9 mouse cellular contexts compared by ENCODE assay signal in the genomic region with DNA sequence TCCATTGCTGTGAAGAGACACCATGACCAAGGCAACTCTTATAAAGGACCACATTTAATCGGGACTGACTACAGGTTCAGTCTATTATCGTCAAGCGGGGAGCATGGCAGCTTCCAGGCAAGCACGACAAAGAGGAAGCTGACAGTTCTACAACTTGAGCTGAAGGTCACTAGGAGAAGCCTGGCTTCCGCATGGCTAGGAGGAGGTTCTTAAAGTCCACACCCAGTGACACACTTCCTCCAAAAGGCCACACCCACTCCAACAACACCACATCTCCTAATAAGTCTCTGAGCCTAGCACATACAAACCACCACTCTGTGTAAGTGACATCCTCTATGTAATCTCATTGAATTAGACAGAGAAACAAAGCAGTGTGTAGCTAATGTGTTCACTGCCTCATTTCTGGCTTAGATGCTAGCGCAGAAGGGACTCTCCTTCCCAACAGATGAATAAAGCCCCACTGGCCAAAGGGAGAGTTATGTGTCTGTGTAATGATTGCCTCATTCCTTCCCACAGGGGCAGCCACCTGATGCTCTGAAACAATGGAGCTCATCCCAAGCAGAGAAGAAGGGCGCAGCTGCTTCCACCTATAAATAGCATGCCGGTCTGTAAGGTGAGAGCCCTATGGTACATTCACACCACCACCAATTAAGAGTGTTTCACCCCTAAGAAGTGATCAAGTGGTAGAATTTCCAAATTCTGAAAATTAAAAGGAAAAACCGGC. TPM values are rescaled to one million over a fixed set of nuclear protein-coding genes. Genes with fewer than 3 reads are reported as not detected.
DNase-seq lines count a peak whose midpoint lies in the region; ATAC-seq and TF ChIP-seq lines count a peak whose summit lies in the region.
"Had no signal": no experiment of that assay in that cellular context is flagged by ENCODE, and none has a peak within 500 bp of the region (broad histone marks: within the 10 kb centered on the region; RNA-seq: fewer than 3 reads in every experiment).

No protein-coding gene starts in this region.

- TF ChIP-seq EP300 in heart, adult 2 months (IDR thresholded peaks at IDR 0.05; ENCODE audit: insufficient read depth, low read depth, low read length) = peak; percentile 40; the same call in 1 of the 2 replicates

- 0 out of 2 replicates have a peak overlapping the region, but pooled peaks have one; percentile 15 for H3K4me3 ChIP-seq in heart, adult 2 months
- no peak overlapping the region for H3K4me3 ChIP-seq in bone marrow macrophage, adult 2 months (ENCODE audit: insufficient read depth, low read length)
- H3K4me3 ChIP-seq in liver, embryonic 12.5 days = no peak overlapping the region
- H3K4me3 ChIP-seq: limb, embryonic 15.5 days had no signal

- intact Hi-C loops in heart, adult 2 months (cut with DNase I) = no loop called here
- intact Hi-C loops in heart, postnatal 25 days (cut with DNase I) = no loop called here

- no peaks in the 10 kb centered on the region for H3K27me3 ChIP-seq in heart, adult 2 months (ENCODE audit: control insufficient read depth, insufficient read depth, low read length)
- no peaks in the 10 kb centered on the region; the same call in 1 of the 2 replicates for H3K27me3 ChIP-seq in liver, embryonic 12.5 days (replicated peaks)
- H3K27me3 ChIP-seq: limb, embryonic 15.5 days had no signal

- TF ChIP-seq POLR2A in heart, adult 2 months (IDR thresholded peaks at IDR 0.05; ENCODE audit: insufficient read depth, low read depth, low read length) = peak; percentile 34; the same call in 1 of the 2 replicates
- TF ChIP-seq POLR2A in bone marrow macrophage, adult 2 months (IDR thresholded peaks at IDR 0.05; ENCODE audit: borderline replicate concordance, low read depth, low read length) = no peak

- ATAC-seq in liver, embryonic 12.5 days = peak; percentile 58; the same call in 1 of the 2 replicates

- DNase-seq in heart, adult 2 months = peak in 1 of 2 experiments; percentile 62
- DNase-seq in heart, postnatal 25 days (ENCODE audit: low spot score) = no peak
- peak; percentile 36 to 40 for DNase-seq in spleen, adult 18-20 months
- no peak for DNase-seq in ovary, postnatal 10 days (ENCODE audit: low spot score)
- no peak for DNase-seq in layer of hippocampus, adult 9-10 months (ENCODE audit: low spot score)
- no peak for DNase-seq in urinary bladder, postnatal 4 days (ENCODE audit: low spot score in 2 of 2)

- H3K9ac ChIP-seq in heart, adult 2 months (ENCODE audit: low read depth, low read length) = no peak overlapping the region
- no peak overlapping the region for H3K9ac ChIP-seq in liver, embryonic 12.5 days
- H3K9ac ChIP-seq: limb, embryonic 15.5 days had no signal

- H3K4me1 ChIP-seq in heart, adult 2 months (ENCODE audit: control insufficient read depth, insufficient read depth, low read length) = peaks cover 39% of the 10 kb centered on the region
- peaks cover 21% of the 10 kb centered on the region for H3K4me1 ChIP-seq in bone marrow macrophage, adult 2 months (ENCODE audit: control insufficient read depth, insufficient read depth, low read length)
- peaks cover 35% of the 10 kb centered on the region for H3K4me1 ChIP-seq in liver, embryonic 12.5 days

- peaks cover 12% of the 10 kb centered on the region for H3K79me2 ChIP-seq in heart, adult 2 months (replicated peaks; ENCODE audit: control insufficient read depth, insufficient read depth, low read length)

- no peak overlapping the region for H3K4me2 ChIP-seq in liver, embryonic 12.5 days
- H3K4me2 ChIP-seq: limb, embryonic 15.5 days had no signal

- 0 out of 2 replicates have a peak, but pooled peaks have one; percentile 6 for TF ChIP-seq CTCF in heart, adult 2 months (IDR thresholded peaks at IDR 0.05)
- TF ChIP-seq CTCF in bone marrow macrophage, adult 2 months (IDR thresholded peaks at IDR 0.05; ENCODE audit: low read depth, low read length) = no peak

- H3K9me3 ChIP-seq in liver, embryonic 12.5 days (replicated peaks) = no peaks in the 10 kb centered on the region
- H3K9me3 ChIP-seq: limb, embryonic 15.5 days had no signal

- peaks cover 42% of the 10 kb centered on the region for H3K36me3 ChIP-seq in heart, adult 2 months (ENCODE audit: control insufficient read depth, insufficient read depth, low read length)
- no peaks in the 10 kb centered on the region for H3K36me3 ChIP-seq in liver, embryonic 12.5 days
- H3K36me3 ChIP-seq: limb, embryonic 15.5 days had no signal

- 42% methylated on average over 9 of the region's 9 CpGs for WGBS in heart, adult 2 months
- 52% methylated on average over 9 of the region's 9 CpGs for WGBS in liver, embryonic 12.5 days (ENCODE audit: insufficient replicate concordance)

- peak overlapping the region; percentile 71 for H3K27ac ChIP-seq in heart, adult 2 months
- H3K27ac ChIP-seq in bone marrow macrophage, adult 2 months (ENCODE audit: insufficient read depth, low read depth, low read length) = peak overlapping the region; percentile 49
- H3K27ac ChIP-seq in liver, embryonic 12.5 days = no peak overlapping the region
- H3K27ac ChIP-seq: limb, embryonic 15.5 days had no signal

RNA-seq across cellular contexts. Expression of a gene that starts 48.5 kb away (rescaled TPM):
- 10 to 100 TPM; 31.7 to 36.2 TPM for total RNA-seq in heart, adult 2 months (2021)
- polyA plus RNA-seq in heart, adult 2 months (2012; rRNA removed) = 10.6 and 15.4 TPM in 2 replicates
- total RNA-seq in heart, postnatal 25 days (2021) = 10 to 100 TPM; 25.7 to 36.5 TPM
- polyA plus RNA-seq in bone marrow macrophage, adult 2 months (2012; ENCODE audit: insufficient read depth, insufficient read length, missing spikeins) = 13.3 and 13.6 TPM in 2 replicates
- 2.1 and 2.2 TPM in 2 replicates for polyA plus RNA-seq in liver, embryonic 12.5 days (2016; fragmentation: Nextera tagmentation; extraction: Ambion mirVana)

Comparison
In these comparisons a context has a peak if more than half of its experiments do, and no peak if none do; other contexts are left out.
1. DNase-seq: peak in spleen, adult 18-20 months (2 of 2); none in heart, postnatal 25 days (single experiment), ovary, postnatal 10 days (single experiment), layer of hippocampus, adult 9-10 months (single experiment) and urinary bladder, postnatal 4 days (0 of 2).